Mouse (Mus musculus) CH12.LX (cell line): ENCODE measurements around the gene Dapk1.

ENCODE experiments used
- BHLHE40 ChIP-seq: IDR thresholded peaks from 2 replicates; pipeline ENCODE4 v1.6.1; 2011; ENCODE audit warnings: mild to moderate bottlenecking, low read depth, low read length, improper control_type of control experiment
- CTCF ChIP-seq, 2 experiments: IDR thresholded peaks in 1 of 2; conservative IDR thresholded peaks in 1 of 2; 2 replicates each; pipeline ENCODE4 v1.5.1; 2011 to 2012; ENCODE audit warnings: low read depth in 2 of 2, low read length in 2 of 2, improper control_type of control experiment in 1 of 2, inconsistent platforms in 1 of 2, mild to moderate bottlenecking in 1 of 2, moderate library complexity in 1 of 2
- EP300 ChIP-seq: IDR thresholded peaks from 2 replicates; pipeline ENCODE4 v1.6.1; 2011; ENCODE audit warnings: low read length, improper control_type of control experiment
- HCFC1 ChIP-seq: IDR thresholded peaks from 2 replicates; pipeline ENCODE4 v1.6.1; 2012; ENCODE audit warnings: low read depth, mild to moderate bottlenecking, inconsistent platforms, low read length, improper control_type of control experiment
- POLR2A ChIP-seq: IDR thresholded peaks from 2 replicates; pipeline ENCODE4 v1.6.1; 2011; ENCODE audit warnings: low read depth, mild to moderate bottlenecking, improper control_type of control experiment, low read length
- RCOR1 ChIP-seq: conservative IDR thresholded peaks from 2 replicates; pipeline ENCODE4 v1.6.1; 2012; ENCODE audit warnings: low read depth, mild to moderate bottlenecking, inconsistent platforms, low read length, improper control_type of control experiment
- USF1 ChIP-seq: IDR thresholded peaks from 2 replicates; pipeline ENCODE4 v1.6.1; 2014; ENCODE audit warnings: low read depth, mild to moderate bottlenecking, inconsistent platforms, low read length, improper control_type of control experiment
- ZC3H11A ChIP-seq: IDR thresholded peaks from 2 replicates; pipeline ENCODE4 v1.6.1; 2012; ENCODE audit warnings: low read depth, mild to moderate bottlenecking, inconsistent platforms, low read length, improper control_type of control experiment

- no peak for TF ChIP-seq CTCF (conservative IDR thresholded peaks at IDR 0.05 in 1 of 2, IDR thresholded peaks at IDR 0.05 in 1 of 2; ENCODE audit: low read depth in 2 of 2, low read length in 2 of 2)
- no peak for TF ChIP-seq POLR2A
- TF ChIP-seq HCFC1: no peak
- no peak for TF ChIP-seq EP300
- TF ChIP-seq ZC3H11A: no peak
- TF ChIP-seq RCOR1: no peak
- TF ChIP-seq USF1: no peak
- TF ChIP-seq BHLHE40: no peak
Observed at GRCm38 (mm10) chr13:60740248-60740647, 138.5 kb downstream of the Dapk1 start.
